Mouse (Mus musculus): Measurements from ENCODE around the gene Mprip. TPM values are rescaled to one million over a fixed set of nuclear protein-coding genes. Genes with fewer than 3 reads are reported as not detected.

Gene Mprip
- polyA plus RNA-seq, 1 experiment from 2014 or later = 39.3 TPM

GRCm38 (mm10) chr11:59684956-59685355, 23.9 kb downstream of the Mprip start:
- H3K4me1 ChIP-seq (replicated peaks) = 0 out of 2 replicates have a peak, but pooled peaks cover 5% of the 10 kb centered on the region
- H3K36me3 ChIP-seq = peaks cover 3% of the 10 kb centered on the region; the same call in 1 of the 2 replicates
- no peak overlapping the region for H3K4me2 ChIP-seq (replicated peaks)
- no peak for ATAC-seq
- no peak overlapping the region for H3K9ac ChIP-seq (replicated peaks)
- no peaks in the 10 kb centered on the region for H3K9me3 ChIP-seq
- WGBS = 93% methylated on average over 6 of the region's 6 CpGs
- H3K27me3 ChIP-seq = no peaks in the 10 kb centered on the region
- H3K4me3 ChIP-seq (replicated peaks) = no peak overlapping the region
- H3K27ac ChIP-seq = no peak overlapping the region

- H3K36me3 ChIP-seq = peaks cover 34% of the 10 kb centered on the region
- H3K9me3 ChIP-seq = no peaks in the 10 kb centered on the region
- H3K27ac ChIP-seq = no peak overlapping the region
- no peak for ATAC-seq
- H3K4me2 ChIP-seq (replicated peaks) = no peak overlapping the region
- no peaks in the 10 kb centered on the region for H3K4me1 ChIP-seq (replicated peaks)
- H3K4me3 ChIP-seq (replicated peaks) = no peak overlapping the region
- H3K27me3 ChIP-seq = no peaks in the 10 kb centered on the region
- H3K9ac ChIP-seq (replicated peaks) = no peak overlapping the region
- 88% methylated on average over 1 of the region's 1 CpGs for WGBS
These were observed 33.4 kb downstream of the Mprip start for GRCm38 (mm10) chr11:59694533-59694932.

- Histone ChIP-seq H3K27me3 (no peaks in the 10 kb centered on the region), H3K27ac (no peak overlapping the region), H3K9ac (replicated peaks) (no peak overlapping the region), H3K4me3 (replicated peaks) (no peak overlapping the region), H3K4me2 (replicated peaks) (no peak overlapping the region), H3K9me3 (no peaks in the 10 kb centered on the region), H3K4me1 (replicated peaks) (no peaks in the 10 kb centered on the region), H3K36me3 (peaks cover 35% of the 10 kb centered on the region)
- no peak for ATAC-seq
These were observed 34.4 kb downstream of the Mprip start for GRCm38 (mm10) chr11:59695550-59695949.

GRCm38 (mm10) chr11:59697572-59697971, 36.5 kb downstream of the Mprip start:
- Histone ChIP-seq H3K4me3 (replicated peaks) (no peak overlapping the region), H3K27ac (no peak overlapping the region), H3K27me3 (no peaks in the 10 kb centered on the region), H3K4me1 (replicated peaks) (no peaks in the 10 kb centered on the region), H3K9ac (replicated peaks) (no peak overlapping the region), H3K9me3 (no peaks in the 10 kb centered on the region), H3K36me3 (peaks cover 49% of the 10 kb centered on the region), H3K4me2 (replicated peaks) (no peak overlapping the region)
- ATAC-seq = no peak
- 88% methylated on average over 1 of the region's 1 CpGs for WGBS

GRCm38 (mm10) chr11:59700787-59701186, 39.7 kb downstream of the Mprip start:
- no peaks in the 10 kb centered on the region for H3K9me3 ChIP-seq
- no peak overlapping the region for H3K27ac ChIP-seq
- H3K4me2 ChIP-seq (replicated peaks) = no peak overlapping the region
- H3K4me3 ChIP-seq (replicated peaks) = no peak overlapping the region
- no peak overlapping the region for H3K9ac ChIP-seq (replicated peaks)
- ATAC-seq = no peak
- H3K27me3 ChIP-seq = no peaks in the 10 kb centered on the region
- peaks cover 54% of the 10 kb centered on the region for H3K36me3 ChIP-seq
- WGBS = 86% methylated on average over 1 of the region's 1 CpGs
- H3K4me1 ChIP-seq (replicated peaks) = peaks cover 17% of the 10 kb centered on the region

DNA sequence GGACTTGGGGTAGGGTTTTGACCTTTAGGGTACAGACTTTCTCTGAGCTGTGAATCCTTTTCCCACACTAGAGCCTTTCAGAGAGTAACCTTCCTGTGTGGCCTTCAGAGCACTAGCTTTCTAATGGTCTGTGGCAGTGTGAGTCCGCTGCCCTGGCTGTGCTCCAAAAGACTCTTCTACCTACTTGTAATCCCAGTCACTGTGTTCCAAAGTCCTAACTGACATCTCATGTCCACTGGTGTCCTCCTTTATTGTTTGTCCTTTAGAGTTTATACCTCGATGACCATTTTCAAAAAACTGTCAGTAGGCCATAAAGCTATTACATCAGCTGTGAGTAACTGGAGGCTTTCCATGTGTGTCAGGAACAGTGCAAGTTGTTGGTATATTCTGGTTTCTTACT, 44.0 kb downstream of the Mprip start:
- 90% methylated on average over 2 of the region's 2 CpGs for WGBS
- no peak overlapping the region for H3K4me3 ChIP-seq (replicated peaks)
- no peak overlapping the region for H3K27ac ChIP-seq
- no peaks in the 10 kb centered on the region for H3K27me3 ChIP-seq
- peaks cover 41% of the 10 kb centered on the region for H3K4me1 ChIP-seq (replicated peaks)
- H3K4me2 ChIP-seq (replicated peaks) = no peak overlapping the region
- H3K9ac ChIP-seq (replicated peaks) = no peak overlapping the region
- peaks cover 19% of the 10 kb centered on the region for H3K36me3 ChIP-seq
- H3K9me3 ChIP-seq = no peaks in the 10 kb centered on the region
- no peak for ATAC-seq

- WGBS = 6% methylated on average over 2 of the region's 2 CpGs
- no peak for ATAC-seq
These were observed 46.4 kb downstream of the Mprip start for GRCm38 (mm10) chr11:59707481-59707880.

DNA sequence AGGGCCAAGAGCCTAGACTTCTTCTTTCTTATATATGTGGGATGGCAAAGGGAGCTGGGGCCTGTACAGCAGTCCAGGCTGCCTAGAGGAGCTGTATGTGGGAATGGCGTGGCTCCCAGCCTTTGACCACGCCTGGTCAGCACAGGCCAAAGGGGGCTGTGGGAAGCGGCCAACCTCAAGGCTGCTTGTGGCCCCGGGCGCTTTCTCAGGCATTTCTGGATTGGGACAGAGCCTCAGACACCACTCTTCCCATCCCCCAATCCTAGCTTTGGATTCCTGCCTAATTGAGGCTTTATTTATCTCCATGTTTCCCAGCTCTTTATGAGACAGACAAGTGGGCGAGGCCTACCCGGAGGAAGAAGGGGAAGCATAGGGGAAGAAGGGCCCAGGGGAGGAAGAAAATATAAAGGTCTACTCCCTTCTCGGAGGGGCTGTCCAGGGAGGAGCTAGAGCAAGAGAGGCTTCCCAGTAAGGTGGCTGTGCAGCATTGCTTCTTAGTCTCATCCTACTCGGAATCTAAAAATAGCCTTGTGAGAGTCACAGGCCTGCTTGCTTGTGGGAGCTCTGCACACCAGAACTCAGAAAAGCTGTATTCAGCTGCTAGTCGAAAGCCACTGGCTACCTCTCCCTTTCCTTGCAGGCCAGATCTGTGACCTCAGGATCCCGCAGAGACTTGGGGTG, 47.0 kb downstream of the Mprip start:
- Histone ChIP-seq H3K9ac (replicated peaks) (0 out of 2 replicates have a peak overlapping the region, but pooled peaks have one; percentile 24), H3K27me3 (no peaks in the 10 kb centered on the region), H3K27ac (peak overlapping the region; percentile 80), H3K4me2 (replicated peaks) (peak overlapping the region; percentile 21; the same call in 1 of the 2 replicates), H3K4me1 (replicated peaks) (peaks cover 41% of the 10 kb centered on the region), H3K9me3 (no peaks in the 10 kb centered on the region), H3K4me3 (replicated peaks) (no peak overlapping the region), H3K36me3 (no peaks in the 10 kb centered on the region)
- peak; percentile 60 for ATAC-seq
- WGBS = 31% methylated on average over 11 of the region's 11 CpGs

More at GRCm38 (mm10) chr11:59707481-59707880, 46.4 kb downstream of the Mprip start:
- Histone ChIP-seq H3K4me2 (replicated peaks) (no peak overlapping the region), H3K9me3 (no peaks in the 10 kb centered on the region), H3K4me1 (replicated peaks) (peaks cover 41% of the 10 kb centered on the region), H3K36me3 (peaks cover 5% of the 10 kb centered on the region; the same call in 1 of the 2 replicates), H3K9ac (replicated peaks) (no peak overlapping the region), H3K27me3 (no peaks in the 10 kb centered on the region), H3K27ac (peak overlapping the region; percentile 80), H3K4me3 (replicated peaks) (no peak overlapping the region)

DNA sequence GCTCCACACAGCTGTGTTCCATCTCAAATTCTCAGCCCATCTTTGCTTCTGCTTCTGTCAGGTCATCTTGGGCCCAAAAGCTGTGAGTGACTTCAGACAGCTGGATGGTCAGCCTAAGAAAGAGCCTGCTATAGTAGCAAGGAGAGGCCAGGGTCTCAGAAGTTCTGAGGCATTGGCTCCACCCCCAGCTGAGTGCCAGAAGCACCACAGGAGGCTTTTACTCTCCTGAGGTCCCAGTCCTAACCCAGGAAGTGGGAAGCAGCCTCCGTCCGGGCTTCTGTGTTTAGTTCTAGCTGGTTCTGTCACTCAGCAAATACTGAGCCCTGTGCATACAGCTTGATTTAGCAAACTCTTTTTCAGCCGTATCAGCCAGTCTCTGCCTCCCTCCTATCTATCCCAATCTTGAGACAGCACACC, 54.3 kb downstream of the Mprip start:
- H3K36me3 ChIP-seq = no peaks in the 10 kb centered on the region
- no peak overlapping the region for H3K4me2 ChIP-seq (replicated peaks)
- no peak overlapping the region for H3K9ac ChIP-seq (replicated peaks)
- H3K9me3 ChIP-seq = no peaks in the 10 kb centered on the region
- H3K27me3 ChIP-seq = no peaks in the 10 kb centered on the region
- no peak for ATAC-seq
- no peak overlapping the region for H3K27ac ChIP-seq
- H3K4me3 ChIP-seq (replicated peaks) = no peak overlapping the region
- 85% methylated on average over 3 of the region's 3 CpGs for WGBS
- H3K4me1 ChIP-seq (replicated peaks) = 0 out of 2 replicates have a peak, but pooled peaks cover 2% of the 10 kb centered on the region

DNA sequence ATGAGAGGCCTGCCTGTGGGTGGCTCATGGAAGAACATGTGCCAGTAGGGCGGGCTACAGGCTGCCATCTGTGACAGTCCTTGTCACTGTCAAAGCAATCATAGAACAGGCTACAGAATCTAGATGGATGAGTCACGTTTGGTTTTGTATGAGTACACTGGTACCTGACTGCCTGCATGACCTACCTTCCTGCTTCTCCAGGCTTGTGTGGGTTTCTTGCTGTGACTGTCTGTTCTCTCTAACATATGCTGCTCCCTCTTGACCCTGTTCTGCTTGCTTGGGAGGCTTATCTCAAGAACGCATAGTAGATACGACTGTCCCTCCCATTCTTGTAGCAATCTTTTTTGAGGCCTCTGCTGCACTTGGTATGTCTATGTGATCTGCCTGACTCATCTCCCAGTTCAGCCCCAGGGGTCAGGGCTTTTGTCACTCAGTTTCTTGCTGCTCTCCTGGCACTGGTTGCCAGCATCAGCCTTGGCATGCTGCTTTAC, 56.7 kb downstream of the Mprip start:
- no peak for ATAC-seq
- Histone ChIP-seq H3K9me3 (no peaks in the 10 kb centered on the region), H3K4me3 (replicated peaks) (no peak overlapping the region), H3K27ac (no peak overlapping the region), H3K4me2 (replicated peaks) (no peak overlapping the region), H3K4me1 (replicated peaks) (0 out of 2 replicates have a peak, but pooled peaks cover 5% of the 10 kb centered on the region), H3K27me3 (no peaks in the 10 kb centered on the region), H3K36me3 (no peaks in the 10 kb centered on the region), H3K9ac (replicated peaks) (no peak overlapping the region)
- 92% methylated on average over 4 of the region's 4 CpGs for WGBS

GRCm38 (mm10) chr11:59719185-59719584, 58.1 kb downstream of the Mprip start:
- H3K4me2 ChIP-seq (replicated peaks) = no peak overlapping the region

DNA sequence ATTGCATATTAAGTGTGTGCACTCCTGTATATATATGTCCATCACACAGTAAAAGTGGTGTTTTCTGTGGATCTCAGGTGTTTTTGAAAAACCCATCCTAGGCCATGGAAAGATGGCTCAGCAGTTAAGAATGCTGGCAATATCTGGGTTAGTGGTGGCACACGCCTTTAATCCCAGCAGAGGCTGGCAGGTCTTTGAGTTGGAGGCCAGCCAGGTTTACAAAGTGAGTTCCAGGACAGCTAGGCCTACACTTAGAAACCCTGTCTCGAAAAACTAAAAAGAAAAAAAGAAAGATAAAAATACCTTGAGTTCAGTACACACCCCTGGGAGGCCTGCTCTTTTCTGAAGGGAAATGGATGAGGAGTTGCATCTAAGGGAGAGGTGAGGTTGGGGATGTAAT, 60.3 kb downstream of the Mprip start:
- H3K9ac ChIP-seq (replicated peaks) = no peak overlapping the region
- 0 out of 2 replicates have a peak, but pooled peaks cover 3% of the 10 kb centered on the region for H3K4me1 ChIP-seq (replicated peaks)
- no peaks in the 10 kb centered on the region for H3K27me3 ChIP-seq
- no peaks in the 10 kb centered on the region for H3K36me3 ChIP-seq
- H3K4me2 ChIP-seq (replicated peaks) = no peak overlapping the region
- ATAC-seq = no peak
- WGBS = 76% methylated on average over 2 of the region's 2 CpGs
- H3K4me3 ChIP-seq (replicated peaks) = no peak overlapping the region
- no peaks in the 10 kb centered on the region for H3K9me3 ChIP-seq
- H3K27ac ChIP-seq = no peak overlapping the region

More at GRCm38 (mm10) chr11:59719185-59719584, 58.1 kb downstream of the Mprip start:
- H3K27ac ChIP-seq = no peak overlapping the region
- ATAC-seq = no peak
- H3K9ac ChIP-seq (replicated peaks) = no peak overlapping the region
- H3K36me3 ChIP-seq = no peaks in the 10 kb centered on the region
- 94% methylated on average over 5 of the region's 5 CpGs for WGBS
- no peak overlapping the region for H3K4me3 ChIP-seq (replicated peaks)
- H3K4me1 ChIP-seq (replicated peaks) = 0 out of 2 replicates have a peak, but pooled peaks cover 5% of the 10 kb centered on the region
- H3K27me3 ChIP-seq = no peaks in the 10 kb centered on the region
- H3K9me3 ChIP-seq = no peaks in the 10 kb centered on the region
